Mouse (Mus musculus): ENCODE results near the gene Hist3h2ba. TPM values are rescaled to one million over a fixed set of nuclear protein-coding genes. Genes with fewer than 3 reads are reported as not detected.

Hist3h2ba gene
- total and polyA plus RNA-seq, 2 experiments: 0.37 TPM; not detected in 1

- H3K27me3 ChIP-seq (ENCODE audit: control insufficient read depth, insufficient read depth, low read length): no peaks in the 10 kb centered on the region
- peak within 1 kb of the TSS; percentile 78 for H3K27ac ChIP-seq (replicated peaks; ENCODE audit: insufficient read depth, low read depth, low read length)
- H3K4me1 ChIP-seq (ENCODE audit: control insufficient read depth, insufficient read depth, low read length): peaks cover 9% of the 10 kb centered on the region; the same call in 1 of the 2 replicates
- under 1% methylated on average over 49 of the region's 49 CpGs for WGBS
- 0 out of 2 replicates have a peak, but pooled peaks cover 2% of the 10 kb centered on the region for H3K36me3 ChIP-seq (ENCODE audit: control insufficient read depth, insufficient read depth, low read length)
- H3K4me3 ChIP-seq (ENCODE audit: insufficient read depth, low read depth, low read length): peak within 1 kb of the TSS; percentile 80
- peak within 1 kb of the TSS; percentile 76 for H3K9ac ChIP-seq (ENCODE audit: low read depth, low read length)
- H3K79me2 ChIP-seq (ENCODE audit: control insufficient read depth, insufficient read depth, low read length): peaks cover 2% of the 10 kb centered on the region; the same call in 1 of the 2 replicates
- DNase-seq (ENCODE audit: extremely low read depth, low read depth, low spot score): peak; percentile 95
- peak; percentile 52; the same call in 1 of the 2 replicates for TF ChIP-seq POLR2A (IDR thresholded peaks at IDR 0.05; ENCODE audit: extremely low read depth, insufficient read depth, low read length)
- TF ChIP-seq CTCF (IDR thresholded peaks at IDR 0.05; ENCODE audit: low read depth, low read length): peak; percentile 55
Measured at GRCm38 (mm10) chr11:58954420-58955142, 5.9 kb downstream of the Hist3h2ba start, which contains the start of the genes Hist3h2a and Trim17. Hist3h2a (plus strand) TSS chr11:58954685. Trim17 (plus strand) TSS chr11:58954685.

GRCm38 (mm10) chr11:58955143-58955867 is 6.6 kb downstream of the Hist3h2ba start:
- Histone ChIP-seq H3K4me1 (ENCODE audit: control insufficient read depth, insufficient read depth, low read length) (peaks cover 9% of the 10 kb centered on the region; the same call in 1 of the 2 replicates), H3K9ac (ENCODE audit: low read depth, low read length) (peak overlapping the region; percentile 76), H3K36me3 (ENCODE audit: control insufficient read depth, insufficient read depth, low read length) (0 out of 2 replicates have a peak, but pooled peaks cover 2% of the 10 kb centered on the region), H3K27me3 (ENCODE audit: control insufficient read depth, insufficient read depth, low read length) (no peaks in the 10 kb centered on the region), H3K27ac (replicated peaks; ENCODE audit: insufficient read depth, low read depth, low read length) (peak overlapping the region; percentile 78), H3K4me3 (ENCODE audit: insufficient read depth, low read depth, low read length) (peak overlapping the region; percentile 80), H3K79me2 (ENCODE audit: control insufficient read depth, insufficient read depth, low read length) (peaks cover 2% of the 10 kb centered on the region; the same call in 1 of the 2 replicates)
- TF ChIP-seq POLR2A (IDR thresholded peaks at IDR 0.05; ENCODE audit: extremely low read depth, insufficient read depth, low read length) (no peak), CTCF (IDR thresholded peaks at IDR 0.05; ENCODE audit: low read depth, low read length) (no peak)
- 1% methylated on average over 20 of the region's 20 CpGs for WGBS
- DNase-seq (ENCODE audit: extremely low read depth, low read depth, low spot score): no peak

GRCm38 (mm10) chr11:58955868-58956257 is 7.1 kb downstream of the Hist3h2ba start:
- no peak for DNase-seq (ENCODE audit: extremely low read depth, low read depth, low spot score)
- Histone ChIP-seq H3K4me1 (ENCODE audit: control insufficient read depth, insufficient read depth, low read length) (peaks cover 9% of the 10 kb centered on the region; the same call in 1 of the 2 replicates), H3K4me3 (ENCODE audit: insufficient read depth, low read depth, low read length) (peak overlapping the region; percentile 80; the same call in 1 of the 2 replicates), H3K9ac (ENCODE audit: low read depth, low read length) (peak overlapping the region; percentile 65), H3K36me3 (ENCODE audit: control insufficient read depth, insufficient read depth, low read length) (0 out of 2 replicates have a peak, but pooled peaks cover 2% of the 10 kb centered on the region), H3K27ac (replicated peaks; ENCODE audit: insufficient read depth, low read depth, low read length) (no peak overlapping the region), H3K27me3 (ENCODE audit: control insufficient read depth, insufficient read depth, low read length) (no peaks in the 10 kb centered on the region), H3K79me2 (ENCODE audit: control insufficient read depth, insufficient read depth, low read length) (peaks cover 2% of the 10 kb centered on the region; the same call in 1 of the 2 replicates)
- no peak for TF ChIP-seq POLR2A (IDR thresholded peaks at IDR 0.05; ENCODE audit: extremely low read depth, insufficient read depth, low read length)
- TF ChIP-seq CTCF (IDR thresholded peaks at IDR 0.05; ENCODE audit: low read depth, low read length): no peak
- WGBS: 34% methylated on average over 8 of the region's 8 CpGs

- H3K4me1 ChIP-seq (ENCODE audit: control insufficient read depth, insufficient read depth, low read length): peaks cover 9% of the 10 kb centered on the region; the same call in 1 of the 2 replicates
- H3K36me3 ChIP-seq (ENCODE audit: control insufficient read depth, insufficient read depth, low read length): 0 out of 2 replicates have a peak, but pooled peaks cover 2% of the 10 kb centered on the region
- H3K27me3 ChIP-seq (ENCODE audit: control insufficient read depth, insufficient read depth, low read length): 0 out of 2 replicates have a peak, but pooled peaks cover 5% of the 10 kb centered on the region
- no peak for DNase-seq (ENCODE audit: extremely low read depth, low read depth, low spot score)
- no peak overlapping the region for H3K9ac ChIP-seq (ENCODE audit: low read depth, low read length)
- no peak for TF ChIP-seq POLR2A (IDR thresholded peaks at IDR 0.05; ENCODE audit: extremely low read depth, insufficient read depth, low read length)
- TF ChIP-seq CTCF (IDR thresholded peaks at IDR 0.05; ENCODE audit: low read depth, low read length): no peak
- H3K27ac ChIP-seq (replicated peaks; ENCODE audit: insufficient read depth, low read depth, low read length): no peak overlapping the region
- H3K79me2 ChIP-seq (ENCODE audit: control insufficient read depth, insufficient read depth, low read length): peaks cover 2% of the 10 kb centered on the region; the same call in 1 of the 2 replicates
- no peak overlapping the region for H3K4me3 ChIP-seq (ENCODE audit: insufficient read depth, low read depth, low read length)
- 89% methylated on average over 5 of the region's 5 CpGs for WGBS
Measured at GRCm38 (mm10) chr11:58957226-58957914, 8.7 kb downstream of the Hist3h2ba start.

- H3K4me1 ChIP-seq (ENCODE audit: control insufficient read depth, insufficient read depth, low read length): peaks cover 7% of the 10 kb centered on the region; the same call in 1 of the 2 replicates
- 0 out of 2 replicates have a peak, but pooled peaks cover 5% of the 10 kb centered on the region for H3K27me3 ChIP-seq (ENCODE audit: control insufficient read depth, insufficient read depth, low read length)
- TF ChIP-seq CTCF (IDR thresholded peaks at IDR 0.05; ENCODE audit: low read depth, low read length): no peak
- TF ChIP-seq POLR2A (IDR thresholded peaks at IDR 0.05; ENCODE audit: extremely low read depth, insufficient read depth, low read length): no peak
- 0 out of 2 replicates have a peak, but pooled peaks cover 2% of the 10 kb centered on the region for H3K36me3 ChIP-seq (ENCODE audit: control insufficient read depth, insufficient read depth, low read length)
- no peak overlapping the region for H3K9ac ChIP-seq (ENCODE audit: low read depth, low read length)
- no peak overlapping the region for H3K27ac ChIP-seq (replicated peaks; ENCODE audit: insufficient read depth, low read depth, low read length)
- WGBS: 93% methylated on average over 6 of the region's 6 CpGs
- no peak overlapping the region for H3K4me3 ChIP-seq (ENCODE audit: insufficient read depth, low read depth, low read length)
- H3K79me2 ChIP-seq (ENCODE audit: control insufficient read depth, insufficient read depth, low read length): peaks cover 2% of the 10 kb centered on the region; the same call in 1 of the 2 replicates
- DNase-seq (ENCODE audit: extremely low read depth, low read depth, low spot score): no peak
Measured at GRCm38 (mm10) chr11:58958536-58958935, 9.8 kb downstream of the Hist3h2ba start.
